Mouse (Mus musculus) spleen, embryonic (tissue): Measurements from ENCODE around the gene Ndufaf8.

Experiments used
- CTCF ChIA-PET: fragments of 350-600 bp; sonication (Branson Sonifier 250); formaldehyde crosslinking; loops from one replicate; lab custom pipeline; 2022; lab: Charles Lee

The Ndufaf8 gene

DNA sequence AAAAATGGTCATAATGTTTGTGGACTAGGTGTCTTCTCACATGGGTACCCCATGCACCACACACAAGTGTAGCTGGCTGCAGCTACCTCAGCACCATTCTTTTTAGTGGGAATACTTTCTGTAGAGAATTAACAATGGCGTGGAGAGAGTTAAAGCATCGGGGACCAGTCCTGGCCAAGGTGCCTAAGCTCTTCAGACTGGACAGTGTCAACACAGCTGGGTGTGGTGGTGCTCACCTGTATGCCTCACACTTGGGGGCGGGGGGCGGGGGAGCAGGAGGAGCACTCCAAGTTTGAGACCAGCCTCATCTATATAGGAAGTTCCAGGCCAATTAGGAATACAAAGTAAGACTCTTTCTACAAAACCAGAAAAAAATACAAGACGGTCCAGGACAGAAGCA is 35.4 kb downstream of the Ndufaf8 start:
- CTCF ChIA-PET, result no interaction called here

DNA sequence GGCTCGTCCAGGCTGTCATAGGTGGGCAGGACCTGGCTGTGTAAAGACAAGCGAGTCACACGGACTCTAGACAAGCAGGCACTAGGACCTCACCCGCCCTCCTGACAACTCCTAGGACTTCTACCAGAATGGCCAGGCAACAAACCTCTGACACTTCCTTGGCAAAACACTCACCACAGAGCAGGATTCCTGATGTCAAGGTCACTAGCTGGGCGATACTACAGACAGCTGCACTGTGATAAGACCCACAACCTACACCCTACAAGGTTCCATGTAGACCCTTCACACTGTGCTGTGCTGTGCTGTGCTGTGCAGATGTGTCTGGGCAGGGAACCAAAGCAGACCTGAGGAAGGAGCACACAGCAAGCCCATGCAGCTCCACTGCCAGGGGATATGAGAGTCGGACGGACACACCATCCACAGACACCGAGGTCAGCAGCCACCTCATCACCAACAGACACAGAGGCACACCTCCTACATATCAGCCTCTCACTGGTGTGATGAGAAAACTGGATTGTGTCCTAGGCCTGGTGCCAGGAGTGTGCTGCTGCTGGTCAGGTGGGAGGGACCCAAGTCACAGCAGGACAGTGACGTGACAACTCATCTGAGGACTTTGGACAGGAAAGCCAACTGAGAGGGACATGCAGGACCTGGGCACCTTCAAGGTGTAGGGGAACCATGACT is 36.3 kb downstream of the Ndufaf8 start:
- CTCF ChIA-PET, result interaction anchor here (0.6 kb wide), 1 partner anchor 166 kb away, joined by 3 read pairs; no protein-coding TSS in a partner anchor

DNA sequence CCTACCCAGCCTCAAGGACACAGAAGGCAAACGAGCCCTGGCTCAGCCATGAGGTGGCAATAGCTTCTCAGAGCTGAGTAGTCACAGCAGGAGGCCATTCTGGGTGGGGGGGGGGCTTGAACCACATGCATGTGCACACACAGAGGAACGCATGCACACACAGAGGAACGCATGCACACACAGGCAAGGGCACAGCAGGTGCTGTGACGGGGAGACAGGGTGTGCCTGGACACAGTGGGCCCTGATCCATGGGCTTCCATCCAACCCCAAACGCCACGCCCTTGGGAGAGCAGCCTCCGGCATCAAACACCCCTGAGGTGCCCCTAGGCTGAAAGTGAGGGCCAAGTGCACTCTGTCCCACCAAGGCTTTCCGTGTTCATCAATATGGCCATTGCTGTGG is 37.5 kb downstream of the Ndufaf8 start:
- CTCF ChIA-PET, result no interaction called here

DNA sequence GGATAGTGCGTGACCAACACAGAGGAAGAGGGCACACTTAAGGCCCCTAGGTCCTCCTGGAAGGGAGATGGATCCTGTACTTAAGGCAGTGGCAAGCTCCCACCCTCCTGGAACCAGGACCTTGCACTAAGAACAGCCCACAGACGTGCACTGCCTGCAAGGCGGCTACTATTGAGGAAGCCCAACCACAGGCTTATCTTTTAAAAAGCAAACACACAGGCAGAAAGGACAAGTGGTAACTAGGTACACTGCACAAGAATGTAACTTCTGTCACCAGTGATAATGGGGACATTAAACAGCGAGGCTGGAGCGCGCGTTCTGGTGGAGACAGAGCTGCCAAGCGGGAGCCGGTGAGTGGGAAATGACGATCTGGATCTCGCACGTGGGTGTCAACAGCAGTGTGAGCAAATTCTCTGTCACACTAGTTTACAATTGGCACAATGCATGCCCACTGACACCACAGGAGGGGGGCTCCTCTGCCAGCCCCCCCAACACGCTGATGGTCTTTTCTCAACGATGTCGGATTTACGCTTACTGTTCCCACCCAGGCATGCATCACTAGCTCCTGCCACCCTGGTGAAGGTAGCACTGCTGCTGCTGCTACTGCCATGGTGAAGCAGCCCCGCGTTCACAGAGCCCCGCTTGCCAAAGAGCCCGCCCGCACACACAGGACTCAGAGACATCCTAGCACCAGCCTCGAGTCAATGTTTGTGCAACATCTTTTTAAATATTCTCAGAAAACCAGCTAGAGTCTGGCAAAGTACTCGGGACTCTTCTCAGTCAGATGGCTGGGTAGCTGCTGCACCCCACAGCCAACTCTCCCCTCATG is 38.3 kb downstream of the Ndufaf8 start:
- CTCF ChIA-PET, result interaction anchor here (0.5 kb wide), 1 partner anchor 533 kb away, joined by 4 read pairs; no protein-coding TSS in a partner anchor

DNA sequence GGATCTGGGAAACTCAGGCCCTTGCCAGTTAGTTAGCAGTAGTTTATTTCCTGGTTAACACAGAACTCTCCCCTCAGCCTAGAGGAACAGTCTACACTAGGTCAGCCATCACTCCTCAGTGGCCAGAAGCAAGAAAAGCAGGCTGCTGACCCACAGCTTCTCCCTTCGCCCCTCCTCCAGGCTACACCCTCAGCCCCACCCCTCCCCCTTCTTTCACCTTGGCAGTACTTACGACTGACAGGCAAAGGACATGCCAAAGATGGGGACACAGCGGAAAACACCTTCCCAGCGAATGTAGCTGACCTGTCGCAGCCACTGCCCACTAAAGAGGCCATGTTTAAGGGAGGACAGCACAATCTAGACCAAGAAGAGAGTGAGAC is 38.9 kb downstream of the Ndufaf8 start:
- CTCF ChIA-PET, result interaction anchor here (0.7 kb wide), 1 partner anchor 886 kb away, joined by 3 read pairs; no protein-coding TSS in a partner anchor

DNA sequence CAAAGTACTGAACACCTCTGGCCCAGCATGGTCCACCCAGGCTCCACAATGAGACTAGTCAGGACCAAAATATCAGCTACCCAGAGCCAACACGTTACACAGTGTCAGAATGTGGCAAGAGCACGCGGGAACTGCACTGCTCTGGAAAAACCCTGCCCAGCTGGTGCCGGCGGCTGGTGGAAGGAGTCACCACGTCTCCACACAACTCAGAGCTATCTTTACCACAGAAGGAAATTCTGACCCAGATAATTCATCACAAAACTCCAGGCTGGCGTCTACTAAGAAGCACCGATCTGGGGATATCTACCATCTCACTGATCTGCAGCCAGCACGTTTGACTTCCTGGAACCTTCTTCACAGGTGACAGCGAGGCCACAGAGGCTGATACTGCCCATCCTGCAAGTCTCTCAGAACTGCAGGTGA is 40.6 kb downstream of the Ndufaf8 start:
- CTCF ChIA-PET, result no interaction called here

DNA sequence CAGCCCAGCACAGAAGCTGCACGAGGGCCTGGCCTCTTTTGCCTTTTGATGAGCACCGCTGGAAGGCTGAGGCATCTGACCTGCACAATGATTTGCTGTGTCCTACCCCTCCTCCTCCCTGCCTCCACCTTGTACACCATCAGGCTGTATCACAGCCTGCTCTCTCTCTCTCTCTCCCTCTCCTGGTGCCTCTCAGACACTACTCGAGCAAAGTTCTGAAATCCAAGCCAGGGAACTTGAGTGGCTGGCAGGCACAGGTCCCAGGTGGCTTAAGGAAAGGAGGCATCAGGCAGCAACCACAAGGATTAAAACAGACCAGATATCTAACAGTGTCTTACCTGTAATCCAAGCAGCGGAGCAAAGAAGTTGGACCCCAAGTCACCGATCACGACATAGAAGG is 41.5 kb downstream of the Ndufaf8 start:
- CTCF ChIA-PET, result no interaction called here

DNA sequence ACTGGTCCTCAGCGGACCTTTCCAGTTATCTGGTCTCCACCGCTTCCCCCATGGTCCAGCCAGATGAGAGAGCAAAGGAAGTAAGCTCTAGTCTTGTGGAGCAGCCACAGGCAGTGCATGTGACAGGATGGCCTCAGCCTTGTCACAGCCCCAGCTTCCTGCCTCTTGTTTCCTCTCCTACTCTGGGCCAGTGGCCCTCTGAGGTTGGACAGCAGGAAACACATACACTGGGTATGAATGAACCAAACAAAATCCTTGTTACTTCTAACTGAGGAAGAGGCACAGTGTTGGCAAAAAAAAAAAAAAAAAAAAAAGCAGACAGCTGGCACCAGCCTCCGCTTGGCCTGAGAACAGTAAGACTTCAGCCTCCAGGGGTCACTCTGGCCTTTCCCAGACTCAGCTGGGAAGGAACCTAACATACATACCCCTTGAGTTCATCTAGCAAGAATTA is 43.9 kb downstream of the Ndufaf8 start:
- CTCF ChIA-PET, result no interaction called here

DNA sequence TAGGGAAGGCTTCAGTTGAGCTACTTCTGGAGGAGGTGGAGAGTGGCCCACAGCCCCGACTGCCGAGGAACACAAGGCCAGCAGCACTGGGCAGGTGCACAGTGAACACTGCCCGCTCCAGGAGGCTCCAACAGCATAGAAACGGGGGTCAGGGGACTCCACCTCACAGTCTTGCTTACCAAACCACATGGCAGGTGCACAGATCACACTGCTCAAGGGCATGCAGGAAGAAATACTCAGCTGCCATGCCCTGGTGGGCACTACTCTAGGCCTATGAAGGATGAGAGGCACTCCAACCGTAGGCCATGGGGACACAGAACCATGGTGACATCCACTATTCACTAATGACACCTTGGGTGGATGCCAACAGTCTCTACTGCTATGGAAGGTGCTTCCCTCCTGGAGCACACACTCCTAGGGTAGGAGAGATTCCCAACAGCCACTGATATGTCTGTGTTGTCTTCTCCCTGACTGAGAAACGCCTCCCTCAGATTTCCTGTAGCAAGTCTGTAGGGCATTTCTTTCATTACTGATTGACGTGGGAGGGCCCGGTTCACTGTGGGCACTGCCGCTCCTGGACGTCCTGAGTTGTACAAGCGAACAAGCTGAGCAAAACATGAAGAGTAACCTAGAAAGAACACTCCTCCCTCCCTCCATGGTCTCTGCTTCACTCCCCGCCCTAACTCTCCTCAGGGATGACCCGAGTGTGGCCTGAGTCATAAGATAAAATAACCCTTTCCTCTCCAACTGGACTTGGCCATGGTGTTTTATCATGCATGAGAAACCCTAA is 45.2 kb downstream of the Ndufaf8 start:
- CTCF ChIA-PET, result no interaction called here

DNA sequence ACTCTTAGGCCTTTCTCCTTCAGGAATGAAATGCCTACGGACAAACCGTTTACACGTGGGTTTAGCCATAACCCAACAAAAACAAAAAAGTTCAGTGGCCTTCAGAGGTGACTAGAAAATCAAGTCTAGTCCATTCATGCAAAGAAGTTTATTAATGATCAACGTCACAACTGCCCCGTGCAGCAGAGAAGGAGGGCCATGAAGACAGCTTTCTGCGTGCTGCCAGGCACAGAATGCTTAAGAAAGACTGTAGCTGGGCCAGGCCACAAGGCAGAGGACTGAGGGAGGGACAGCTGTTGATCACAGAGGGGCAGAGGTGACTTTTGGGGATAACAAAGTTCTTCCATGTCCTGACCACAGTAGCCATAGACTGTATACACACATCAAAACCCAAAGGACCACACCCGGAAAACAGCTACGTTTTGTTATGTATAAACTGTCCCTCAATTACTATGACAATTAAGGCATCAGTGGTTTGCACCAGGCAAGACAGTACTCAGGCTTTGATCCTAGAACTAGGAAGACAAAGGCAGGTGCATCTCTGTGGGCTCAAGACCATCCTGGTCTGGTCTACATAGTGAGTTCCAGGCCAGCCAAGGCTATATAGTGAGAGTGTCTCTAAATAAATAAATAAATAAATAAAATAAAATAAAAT is 49.6 kb downstream of the Ndufaf8 start:
- CTCF ChIA-PET, result interaction anchor here (0.7 kb wide), 1 partner anchor 19 kb away, joined by 10 read pairs; no protein-coding TSS in a partner anchor

DNA sequence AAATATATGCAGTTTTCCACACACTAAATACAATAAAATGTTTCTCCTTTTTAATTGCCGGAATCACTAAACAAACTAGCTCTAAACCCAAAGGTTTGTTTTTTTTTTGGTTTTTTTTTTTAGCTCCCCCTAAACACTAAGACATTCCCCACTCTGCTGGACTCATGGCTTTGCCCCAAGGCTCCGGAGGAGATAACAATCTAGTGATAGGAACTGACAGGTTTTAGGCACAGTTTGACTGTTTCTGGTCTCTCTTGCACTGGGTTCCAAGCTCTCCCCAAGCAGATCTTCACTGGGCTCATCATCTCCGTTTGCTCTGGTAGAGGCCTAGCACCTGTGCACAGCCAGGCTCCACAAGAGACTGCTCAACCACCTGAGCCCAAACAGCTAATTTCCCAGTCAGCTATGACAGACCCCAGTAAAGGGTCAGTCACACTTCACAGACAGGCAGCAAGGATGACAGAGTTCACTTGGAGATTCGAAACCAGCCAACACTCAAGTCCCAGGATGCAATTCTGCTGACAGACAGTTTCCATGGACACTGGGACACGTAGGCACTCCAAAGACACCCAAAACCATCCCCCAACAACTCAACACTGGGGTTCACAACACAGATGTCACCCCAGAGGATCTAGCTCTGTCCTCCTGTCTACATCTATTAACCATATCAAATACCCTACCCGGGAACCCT is 50.9 kb downstream of the Ndufaf8 start:
- CTCF ChIA-PET, result no interaction called here
